Mouse (Mus musculus) NIH3T3 (cell line): ENCODE results near the gene Cbr2.
"Not testable (repeated sequence)": the region's sequence is repeated elsewhere in the genome, so short reads cannot be mapped to it uniquely, and the experiment has no call there.

Experiments used
- DNase-seq: peaks from one replicate; pipeline ENCODE4 v3.0.0-alpha.2; 2012; ENCODE audit warnings: low read depth

Cbr2 gene

DNA sequence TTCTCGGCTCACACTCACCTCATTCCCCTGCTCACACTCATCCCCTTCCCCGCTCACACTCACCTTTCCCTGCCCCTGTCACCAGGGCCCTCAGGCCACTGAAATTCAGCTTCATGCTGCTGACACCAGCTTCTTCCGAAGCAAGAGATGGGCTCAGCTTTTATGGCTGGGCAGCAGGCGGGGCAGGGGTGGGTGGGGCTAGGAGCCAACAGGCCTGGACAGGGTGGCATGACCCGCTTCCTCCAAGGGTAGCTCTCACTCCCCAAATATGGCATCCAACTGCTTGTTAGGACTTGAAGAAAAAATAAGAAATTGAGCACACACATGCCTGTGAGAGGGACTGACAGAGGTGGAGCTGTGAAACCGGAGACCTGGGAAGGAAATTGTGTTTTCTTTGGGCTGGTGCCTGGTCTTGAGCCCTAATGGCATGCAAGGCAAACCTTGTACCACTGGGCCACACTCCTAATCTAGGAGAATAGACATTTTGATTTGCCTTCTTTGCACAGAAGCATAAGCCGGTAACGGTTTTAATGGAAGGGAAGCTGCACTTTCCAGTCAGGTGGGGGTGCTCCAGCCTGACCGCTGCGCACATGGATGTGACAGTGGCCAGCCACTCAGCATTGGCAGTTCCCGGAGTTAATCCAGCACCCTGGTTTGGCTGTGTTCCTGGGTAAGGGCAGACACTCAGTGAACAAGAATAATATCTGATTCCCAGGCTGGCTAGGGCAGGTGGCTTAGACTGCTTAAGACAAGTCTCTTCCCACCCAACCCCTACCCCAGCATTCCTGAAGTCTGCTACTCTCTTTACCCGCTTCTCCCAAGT, at the start of gene Cbr2:
Gene Cbr2, minus strand, starts transcription at position 257 of the 823 bp plus-strand sequence.
- DNase-seq: peak; percentile 83

DNA sequence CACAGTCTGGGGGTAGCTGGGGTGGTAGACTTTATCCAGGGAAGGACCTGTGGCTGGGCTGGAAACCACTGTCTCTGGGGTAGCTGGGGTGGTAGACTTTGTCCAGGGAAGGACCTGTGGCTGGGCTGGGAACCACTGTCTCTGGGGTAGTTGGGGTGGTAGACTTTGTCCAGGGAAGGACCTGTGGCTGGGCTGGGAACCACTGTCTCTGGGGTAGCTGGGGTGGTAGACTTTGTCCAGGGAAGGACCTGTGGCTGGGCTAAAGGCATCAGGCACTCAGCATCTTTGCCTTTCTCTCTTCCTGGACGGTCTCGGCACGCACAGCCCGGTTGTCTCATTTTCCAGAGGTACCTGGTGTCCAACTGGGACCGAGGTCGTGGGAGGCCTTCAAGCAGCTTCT, 49.4 kb upstream of the Cbr2 start:
- not testable (repeated sequence) for DNase-seq

GRCm38 (mm10) chr11:120779876-120780275, 48.0 kb upstream of the Cbr2 start:
- DNase-seq: no peak

GRCm38 (mm10) chr11:120777123-120777522, 45.2 kb upstream of the Cbr2 start:
- no peak for DNase-seq

GRCm38 (mm10) chr11:120775774-120776469, 44.0 kb upstream of the Cbr2 start:
- peak; percentile 97 for DNase-seq

GRCm38 (mm10) chr11:120773463-120774190, 41.7 kb upstream of the Cbr2 start:
- DNase-seq: peak; percentile 53

GRCm38 (mm10) chr11:120772749-120773148, 40.8 kb upstream of the Cbr2 start:
- DNase-seq: no peak

- DNase-seq: no peak
Measured at GRCm38 (mm10) chr11:120768206-120768605, 36.3 kb upstream of the Cbr2 start.

GRCm38 (mm10) chr11:120767023-120767422, 35.1 kb upstream of the Cbr2 start:
- not testable (repeated sequence) for DNase-seq

DNA sequence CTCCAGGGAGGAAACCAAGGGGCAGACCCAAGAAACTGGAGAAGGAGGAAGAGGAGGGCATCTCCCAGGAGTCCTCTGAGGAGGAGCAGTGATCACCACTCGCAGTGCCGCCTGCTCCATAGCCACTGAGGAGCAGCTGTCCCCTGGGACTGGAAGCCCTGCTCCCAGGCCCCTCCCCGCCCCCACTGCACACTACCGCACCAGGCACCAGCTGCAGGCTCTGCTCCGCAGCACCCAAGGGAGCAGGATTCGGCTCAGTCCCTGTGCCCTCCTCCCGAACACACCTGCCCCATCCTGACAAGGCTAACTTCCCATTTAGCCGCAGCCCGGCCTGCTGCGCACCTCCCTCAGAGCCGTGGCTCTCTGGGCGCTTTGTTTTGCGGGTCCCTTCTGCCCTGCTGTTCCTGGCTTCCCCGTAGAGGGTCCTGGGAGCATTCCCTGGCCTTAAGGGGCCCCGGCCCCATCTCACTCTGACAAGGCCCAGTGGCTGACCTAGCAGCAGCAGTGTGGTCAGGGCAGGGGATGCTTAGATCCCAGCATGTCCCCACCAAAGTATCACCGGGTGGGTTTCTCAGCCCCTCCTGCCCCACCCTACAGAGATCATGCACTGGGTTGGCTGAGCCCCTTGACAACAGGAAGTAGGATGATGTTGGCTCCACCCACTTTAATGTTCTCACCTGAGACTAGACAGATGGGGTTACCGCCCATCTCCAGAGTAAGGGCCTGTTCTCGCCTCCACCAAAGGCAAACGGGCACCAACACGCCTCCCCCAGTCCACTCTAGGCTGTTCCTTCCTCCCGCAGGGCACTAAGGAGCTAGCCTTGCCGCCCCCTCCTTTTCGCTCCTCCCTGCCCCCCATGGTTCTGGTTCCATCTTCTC, 31.4 kb upstream of the Cbr2 start:
- not testable (repeated sequence) for DNase-seq

DNA sequence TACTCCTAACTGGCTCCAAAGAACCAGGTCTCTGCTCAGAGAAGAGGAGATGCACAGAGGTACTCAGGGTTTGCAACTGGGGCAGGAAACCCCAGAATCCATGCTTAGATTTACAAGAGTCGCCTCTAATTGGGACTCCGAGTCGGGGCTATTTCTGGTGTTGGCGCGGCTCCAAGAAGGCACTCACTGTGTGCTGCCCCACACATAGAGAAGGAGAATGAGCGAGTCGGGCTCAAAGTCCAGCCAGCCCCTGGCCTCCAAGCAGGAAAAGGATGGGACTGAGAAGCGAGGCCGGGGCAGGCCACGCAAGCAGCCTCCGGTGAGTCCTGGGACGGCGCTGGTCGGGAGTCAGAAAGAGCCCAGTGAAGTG, 30.7 kb upstream of the Cbr2 start, which contains the start of gene Hmga1b:
Gene Hmga1b, plus strand, starts transcription at position 123 of the 370 bp plus-strand sequence.
- DNase-seq: peak; percentile 23

DNA sequence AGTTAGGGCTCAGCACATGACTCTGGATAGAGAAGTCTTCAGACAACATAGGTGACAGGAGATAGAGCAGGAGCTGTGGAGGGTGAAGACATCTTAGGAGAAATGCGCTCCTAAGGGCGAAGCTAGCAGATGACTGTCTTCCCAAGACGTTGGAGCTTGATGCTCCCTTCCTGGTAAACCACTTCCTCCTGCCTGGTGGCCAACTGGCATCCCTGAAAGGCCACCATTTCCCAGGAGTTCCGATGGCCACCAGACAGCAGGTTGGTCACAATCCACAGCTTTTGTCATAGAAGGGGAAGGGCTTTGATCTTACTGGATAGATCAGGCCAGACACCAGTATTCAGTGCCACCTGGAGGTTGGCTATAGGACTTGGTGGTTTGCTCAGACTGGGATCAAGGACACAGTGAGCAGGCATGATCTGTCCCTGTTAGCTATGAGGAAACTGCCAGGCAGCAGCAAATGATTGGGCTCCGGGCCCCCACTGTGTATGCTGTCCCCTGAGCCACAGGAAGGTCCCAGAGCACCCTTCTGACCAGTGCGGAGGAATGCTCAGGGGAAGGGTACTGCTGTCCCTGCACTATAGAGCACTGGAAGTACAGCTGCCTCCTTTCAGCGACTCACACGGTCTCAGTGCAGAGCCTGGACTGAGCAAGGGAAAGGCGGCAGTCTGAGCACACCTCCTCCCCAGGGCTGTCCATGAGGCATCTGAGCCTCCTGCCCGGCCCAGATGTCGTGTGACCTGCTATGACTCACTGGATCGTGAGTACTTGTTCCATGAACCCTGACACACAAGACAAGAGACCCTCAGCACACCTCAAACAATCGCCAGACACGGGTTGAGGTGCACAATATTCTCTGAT, 30.1 kb upstream of the Cbr2 start:
- DNase-seq: peak; percentile 52

DNA sequence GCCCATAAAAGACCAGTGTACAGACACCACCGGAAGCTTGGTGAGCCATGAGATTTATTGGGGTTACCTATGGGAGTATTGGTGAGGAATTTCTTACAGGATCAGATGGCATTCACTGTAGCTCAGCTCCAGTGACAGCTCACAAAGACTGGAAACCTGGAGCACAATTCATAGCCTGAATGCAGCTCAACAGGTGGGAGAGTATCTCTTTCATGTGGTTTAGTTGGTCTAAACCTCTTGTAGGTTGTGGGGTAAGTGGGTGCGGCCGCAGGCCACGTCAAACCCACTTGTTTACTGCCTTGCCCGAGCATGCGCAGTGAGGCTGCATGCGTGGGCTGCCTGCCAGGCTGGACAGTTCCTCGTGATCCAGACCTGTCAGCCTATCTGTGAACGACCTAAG, 28.3 kb upstream of the Cbr2 start:
- no peak for DNase-seq

- DNase-seq: no peak
Measured at GRCm38 (mm10) chr11:120751606-120752005, 19.7 kb upstream of the Cbr2 start.

GRCm38 (mm10) chr11:120749430-120749829, 17.5 kb upstream of the Cbr2 start:
- peak; percentile 45 for DNase-seq

- no peak for DNase-seq
Measured at GRCm38 (mm10) chr11:120747974-120748373, 16.1 kb upstream of the Cbr2 start.

- DNase-seq: no peak
Measured at GRCm38 (mm10) chr11:120744121-120744701, 12.3 kb upstream of the Cbr2 start.

- DNase-seq: no peak
Measured at GRCm38 (mm10) chr11:120740981-120741380, 9.1 kb upstream of the Cbr2 start.

DNA sequence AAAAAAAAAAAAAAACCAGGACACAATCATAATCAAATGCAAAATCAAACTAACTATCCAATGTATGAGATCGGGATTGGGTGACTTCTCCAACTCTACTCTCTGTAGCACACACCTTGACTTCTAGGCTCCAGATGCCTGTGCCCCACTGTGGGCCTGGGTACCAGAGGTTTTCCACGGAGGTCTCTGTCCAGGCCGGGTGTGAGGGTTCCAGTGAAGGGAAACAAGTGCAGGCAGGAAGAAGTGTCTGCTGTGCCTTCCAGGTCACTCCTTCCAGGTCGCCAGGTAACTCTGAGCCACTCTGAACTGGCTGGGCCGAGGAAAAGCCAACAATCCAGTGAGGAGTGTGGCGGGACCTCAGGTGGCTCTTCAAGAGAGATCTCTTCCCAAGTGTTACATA, 4.5 kb upstream of the Cbr2 start:
- DNase-seq: no peak

- DNase-seq: peak; percentile 90
Measured at GRCm38 (mm10) chr11:120733521-120733920, 1.6 kb upstream of the Cbr2 start.
